Comparison of ENCODE assay signal across 25 mouse cellular contexts in genomic region chr14:31161191-31161590, GRCm38 (mm10). TPM values are rescaled to one million over a fixed set of nuclear protein-coding genes. Genes with fewer than 3 reads are reported as not detected.
DNase-seq lines count a peak whose midpoint lies in the region; ATAC-seq lines count a peak whose summit lies in the region.
"Had no signal": no experiment of that assay in that cellular context is flagged by ENCODE, and none has a peak within 500 bp of the region (broad histone marks: within the 10 kb centered on the region; RNA-seq: fewer than 3 reads in every experiment).

No protein-coding gene starts in this region.

- H3K79me2 ChIP-seq in macrophage (ENCODE audit: inconsistent target): peaks cover 97% of the 10 kb centered on the region

- peaks cover 60% of the 10 kb centered on the region for H3K4me1 ChIP-seq in liver, embryonic 13.5 days (replicated peaks)
- H3K4me1 ChIP-seq in megakaryocyte, embryonic 14.5 days: peaks cover 41% of the 10 kb centered on the region

- no peak for DNase-seq in liver, embryonic 13.5 days
- DNase-seq in liver: no peak
- no peak for DNase-seq in urinary bladder, postnatal 4 days (ENCODE audit: low spot score in 2 of 2)
- DNase-seq: adrenal gland, postnatal 10 days; adrenal gland, postnatal 36 days; B cell, adult 2 months; cerebellum, adult 11 months; cerebellum, adult 2 months; cerebellum, adult 9-11 months; gastrocnemius, postnatal 25 days; heart, adult 2 months had no signal

- H3K9ac ChIP-seq in liver, embryonic 13.5 days: no peak overlapping the region
- H3K9ac ChIP-seq: embryonic facial prominence, embryonic 12.5 days; embryonic facial prominence, embryonic 15.5 days; hindbrain, embryonic 12.5 days; hindbrain, embryonic 15.5 days had no signal

- H3K27ac ChIP-seq in liver, embryonic 13.5 days: peak overlapping the region; percentile 47; the same call in 1 of the 2 replicates
- H3K27ac ChIP-seq in macrophage: peak overlapping the region; percentile 100
- H3K27ac ChIP-seq: embryonic facial prominence, embryonic 12.5 days; embryonic facial prominence, embryonic 15.5 days; heart, adult 2 months; heart, embryonic 10.5 days; hindbrain, embryonic 12.5 days; hindbrain, embryonic 15.5 days had no signal

- H3K4me2 ChIP-seq in liver, embryonic 13.5 days: peak overlapping the region; percentile 43
- H3K4me2 ChIP-seq: embryonic facial prominence, embryonic 12.5 days; embryonic facial prominence, embryonic 15.5 days; hindbrain, embryonic 12.5 days; hindbrain, embryonic 15.5 days had no signal

- 71% methylated on average over 7 of the region's 7 CpGs for WGBS in liver, embryonic 13.5 days (ENCODE audit: insufficient replicate concordance)
- 95% methylated on average over 7 of the region's 7 CpGs for WGBS in macrophage (ENCODE audit: missing documents)

- peaks cover 15% of the 10 kb centered on the region for H3K27me3 ChIP-seq in liver, embryonic 13.5 days
- peaks cover 94% of the 10 kb centered on the region for H3K27me3 ChIP-seq in megakaryocyte, embryonic 14.5 days (replicated peaks)
- H3K27me3 ChIP-seq: CH12.LX; embryonic facial prominence, embryonic 12.5 days; embryonic facial prominence, embryonic 15.5 days; hindbrain, embryonic 12.5 days; hindbrain, embryonic 15.5 days; Patski had no signal

- no peak overlapping the region for H3K4me3 ChIP-seq in liver, embryonic 13.5 days (replicated peaks)
- H3K4me3 ChIP-seq in megakaryocyte, embryonic 14.5 days (replicated peaks): peak overlapping the region; percentile 78
- peak overlapping the region; percentile 55 for H3K4me3 ChIP-seq in macrophage (ENCODE audit: inconsistent target)
- H3K4me3 ChIP-seq: embryonic facial prominence, embryonic 12.5 days; embryonic facial prominence, embryonic 15.5 days; heart, adult 2 months; hindbrain, embryonic 12.5 days; hindbrain, embryonic 15.5 days had no signal

- ATAC-seq in liver, embryonic 13.5 days (ENCODE audit: low read depth): no peak
- no peak for ATAC-seq in megakaryocyte, adult 5-6 weeks (ENCODE audit: poor library complexity, severe bottlenecking)
- ATAC-seq: forebrain, embryonic 14.5 days; Patski had no signal

- H3K36me3 ChIP-seq in liver, embryonic 13.5 days: no peaks in the 10 kb centered on the region
- H3K36me3 ChIP-seq in megakaryocyte, embryonic 14.5 days (replicated peaks; ENCODE audit: low read length): no peaks in the 10 kb centered on the region
- H3K36me3 ChIP-seq in macrophage (ENCODE audit: inconsistent target): peaks cover 42% of the 10 kb centered on the region
- H3K36me3 ChIP-seq: embryonic facial prominence, embryonic 12.5 days; embryonic facial prominence, embryonic 15.5 days; G1E; hindbrain, embryonic 12.5 days; hindbrain, embryonic 15.5 days had no signal

- no peaks in the 10 kb centered on the region for H3K9me3 ChIP-seq in liver, embryonic 13.5 days (replicated peaks)
- peaks cover 7% of the 10 kb centered on the region for H3K9me3 ChIP-seq in megakaryocyte, embryonic 14.5 days
- H3K9me3 ChIP-seq: embryonic facial prominence, embryonic 12.5 days; embryonic facial prominence, embryonic 15.5 days; G1E; heart, embryonic 10.5 days; hindbrain, embryonic 12.5 days; hindbrain, embryonic 15.5 days had no signal

RNA-seq across cellular contexts. Expression of gene Stab1, which starts 7.2 kb away (rescaled TPM):
- polyA plus RNA-seq in liver, embryonic 13.5 days (2015; fragmentation: Nextera tagmentation; extraction: Ambion mirVana): 18.5 and 19.2 TPM in 2 replicates
- polyA plus RNA-seq in megakaryocyte, embryonic 14.5 days (2012; ENCODE audit: insufficient read depth, low replicate concordance): 5.0 and 11.7 TPM in 2 replicates
- total RNA-seq in megakaryocyte, adult 5-6 weeks (2015): 0.27 TPM in 1 of 2 replicates, not detected in the other
- 0.40 and 1.0 TPM in 2 replicates for total RNA-seq in megakaryocyte, adult 5-6 weeks (2017)
- total RNA-seq in macrophage (2018; cell fraction: chromatin; rRNA removed): 1,000 to 10,000 TPM in 23 of 26 experiments, 100 to 1,000 TPM in 3; 175 to 4,782 (median 2,271) TPM
- 100 to 1,000 TPM in 25 of 26 experiments, 10 to 100 TPM in 1; 91.4 to 838 (median 312) TPM for total RNA-seq in macrophage (2018; cell fraction: cytosol; rRNA removed)
- 1,000 to 10,000 TPM in 14 of 26 experiments, 100 to 1,000 TPM in 12; 325 to 5,560 (median 1,024) TPM for total RNA-seq in macrophage (2018; cell fraction: nucleus; rRNA removed)
- polyA plus RNA-seq in macrophage (2018): 241 to 829 TPM (median 623 TPM) in 3 replicates
- total RNA-seq: common myeloid progenitor, adult 5-6 weeks; hematopoietic stem cell, adult 5-6 weeks had no signal
- polyA plus RNA-seq: G1E had no signal

RNA-seq across cellular contexts. Expression of gene Nt5dc2, which starts 30.3 kb away (rescaled TPM):
- 174 and 196 TPM in 2 replicates for polyA plus RNA-seq in liver, embryonic 13.5 days (2015; fragmentation: Nextera tagmentation; extraction: Ambion mirVana)
- 31.4 and 70.8 TPM in 2 replicates for polyA plus RNA-seq in megakaryocyte, embryonic 14.5 days (2012; ENCODE audit: insufficient read depth, low replicate concordance)
- 20.6 and 21.0 TPM in 2 replicates for total RNA-seq in megakaryocyte, adult 5-6 weeks (2015)
- total RNA-seq in megakaryocyte, adult 5-6 weeks (2017): 24.1 and 29.0 TPM in 2 replicates
- total RNA-seq in macrophage (2018; cell fraction: chromatin; rRNA removed): 10 to 100 TPM in 11 of 26 experiments, 1 to 10 TPM in 15; 1.8 to 37.0 (median 8.3) TPM
- 100 to 1,000 TPM in 5 of 26 experiments, 10 to 100 TPM in 21; 25.4 to 119 (median 52.7) TPM for total RNA-seq in macrophage (2018; cell fraction: cytosol; rRNA removed)
- total RNA-seq in macrophage (2018; cell fraction: nucleus; rRNA removed): 10 to 100 TPM in 21 of 26 experiments, 1 to 10 TPM in 5; 6.5 to 49.6 (median 15.5) TPM
- 64.0 to 97.6 TPM (median 77.4 TPM) in 3 replicates for polyA plus RNA-seq in macrophage (2018)

RNA-seq across cellular contexts. Expression of gene Smim4, which starts 32.4 kb away (rescaled TPM):
- 81.6 and 90.8 TPM in 2 replicates for polyA plus RNA-seq in liver, embryonic 13.5 days (2015; fragmentation: Nextera tagmentation; extraction: Ambion mirVana)
- polyA plus RNA-seq in megakaryocyte, embryonic 14.5 days (2012; ENCODE audit: insufficient read depth, low replicate concordance): 75.6 and 108 TPM in 2 replicates
- total RNA-seq in megakaryocyte, adult 5-6 weeks (2015): 65.2 and 73.3 TPM in 2 replicates
- 34.8 and 42.5 TPM in 2 replicates for total RNA-seq in megakaryocyte, adult 5-6 weeks (2017)
- 10 to 100 TPM in 5 of 26 experiments, 1 to 10 TPM in 12, under 1 TPM in 1, not detected in 8; 0.82 to 20.9 (median 6.8) TPM for total RNA-seq in macrophage (2018; cell fraction: chromatin; rRNA removed)
- 10 to 100 TPM; 33.4 to 98.2 (median 47.8) TPM for total RNA-seq in macrophage (2018; cell fraction: cytosol; rRNA removed)
- 10 to 100 TPM in 14 of 26 experiments, 1 to 10 TPM in 12; 2.1 to 47.5 (median 11.1) TPM for total RNA-seq in macrophage (2018; cell fraction: nucleus; rRNA removed)
- polyA plus RNA-seq in macrophage (2018): 5.9 to 64.8 TPM (median 39.9 TPM) in 3 replicates

RNA-seq across cellular contexts. Expression of gene Tnnc1, which starts 46.9 kb away (rescaled TPM):
- 21.1 and 25.3 TPM in 2 replicates for polyA plus RNA-seq in liver, embryonic 13.5 days (2015; fragmentation: Nextera tagmentation; extraction: Ambion mirVana)
- polyA plus RNA-seq in megakaryocyte, embryonic 14.5 days (2012; ENCODE audit: insufficient read depth, low replicate concordance): 0.23 TPM in 1 of 2 replicates, not detected in the other
- 0.71 TPM in 1 of 2 replicates, not detected in the other for total RNA-seq in megakaryocyte, adult 5-6 weeks (2015)
- not detected in 2 replicates for total RNA-seq in megakaryocyte, adult 5-6 weeks (2017)
- 10 to 100 TPM in 1 of 26 experiments, 1 to 10 TPM in 25; 1.2 to 10.1 (median 6.3) TPM for total RNA-seq in macrophage (2018; cell fraction: chromatin; rRNA removed)
- 1 to 10 TPM in 24 of 26 experiments, under 1 TPM in 2; 0.89 to 3.3 (median 1.7) TPM for total RNA-seq in macrophage (2018; cell fraction: cytosol; rRNA removed)
- 10 to 100 TPM in 1 of 26 experiments, 1 to 10 TPM in 23, not detected in 2; 1.5 to 12.4 (median 3.9) TPM for total RNA-seq in macrophage (2018; cell fraction: nucleus; rRNA removed)
- 0.50 to 1.8 TPM (median 0.95 TPM) in 3 replicates for polyA plus RNA-seq in macrophage (2018)
- total RNA-seq: common myeloid progenitor, adult 5-6 weeks; hematopoietic stem cell, adult 5-6 weeks had no signal

RNA-seq across cellular contexts. Expression of gene Nisch, which starts 55.6 kb away (rescaled TPM):
- polyA plus RNA-seq in liver, embryonic 13.5 days (2015; fragmentation: Nextera tagmentation; extraction: Ambion mirVana): 77.9 and 84.9 TPM in 2 replicates
- 148 and 152 TPM in 2 replicates for polyA plus RNA-seq in megakaryocyte, embryonic 14.5 days (2012; ENCODE audit: insufficient read depth, low replicate concordance)
- total RNA-seq in megakaryocyte, adult 5-6 weeks (2015): 74.8 and 95.0 TPM in 2 replicates
- 65.6 and 79.0 TPM in 2 replicates for total RNA-seq in megakaryocyte, adult 5-6 weeks (2017)
- 1,000 to 10,000 TPM in 24 of 26 experiments, 100 to 1,000 TPM in 2; 665 to 2,090 (median 1,583) TPM for total RNA-seq in macrophage (2018; cell fraction: chromatin; rRNA removed)
- total RNA-seq in macrophage (2018; cell fraction: cytosol; rRNA removed): 100 to 1,000 TPM; 112 to 253 (median 171) TPM
- 1,000 to 10,000 TPM in 7 of 26 experiments, 100 to 1,000 TPM in 19; 420 to 1,439 (median 890) TPM for total RNA-seq in macrophage (2018; cell fraction: nucleus; rRNA removed)
- 163 to 251 TPM (median 201 TPM) in 3 replicates for polyA plus RNA-seq in macrophage (2018)

Comparison
In these comparisons a context has a peak if more than half of its experiments do, and no peak if none do; other contexts are left out.
1. RNA of gene Stab1, which starts 7.2 kb away (polyA plus RNA-seq): 241 to 829 TPM in macrophage; 18.5 to 19.2 TPM in liver, embryonic 13.5 days and 5.0 to 11.7 TPM in megakaryocyte, embryonic 14.5 days; every median in the first group is over 10 times any median in the second.